ENCODE assay signal across 12 mouse cellular contexts in genomic region chr15:25767777-25768176, GRCm38 (mm10).
DNase-seq lines count a peak whose midpoint lies in the region; ATAC-seq lines count a peak whose summit lies in the region.
"Had no signal": no experiment of that assay in that cellular context is flagged by ENCODE, and none has a peak within 500 bp of the region (broad histone marks: within the 10 kb centered on the region; RNA-seq: fewer than 3 reads in every experiment).

No protein-coding gene starts in this region.

- no peaks in the 10 kb centered on the region for H3K27me3 ChIP-seq in hindbrain, embryonic 15.5 days
- no peaks in the 10 kb centered on the region for H3K27me3 ChIP-seq in hindbrain, embryonic 16.5 days (replicated peaks; ENCODE audit: control insufficient read depth, insufficient read depth, low read length)
- no peaks in the 10 kb centered on the region for H3K27me3 ChIP-seq in forebrain, embryonic 15.5 days
- no peaks in the 10 kb centered on the region for H3K27me3 ChIP-seq in lung, embryonic 16.5 days (ENCODE audit: control insufficient read depth, insufficient read depth, low read depth, low read length)

- H3K4me3 ChIP-seq in hindbrain, embryonic 15.5 days, result no peak overlapping the region
- no peak overlapping the region for H3K4me3 ChIP-seq in hindbrain, embryonic 16.5 days (ENCODE audit: low read length)
- H3K4me3 ChIP-seq in forebrain, embryonic 15.5 days, result no peak overlapping the region
- H3K4me3 ChIP-seq in lung, embryonic 16.5 days (ENCODE audit: low read length), result no peak overlapping the region

- peak; percentile 75 for DNase-seq in NIH3T3 (ENCODE audit: low read depth)
- DNase-seq in cerebellum, postnatal 14 days, result no peak
- DNase-seq in cerebellum, adult 18-20 months, result no peak
- DNase-seq in right cerebral cortex, postnatal 36 days (ENCODE audit: low spot score in 2 of 2), result no peak
- DNase-seq: cerebellum, adult 8-10 months; gastrocnemius, postnatal 25 days; thymus, postnatal 36 days had no signal

- peak overlapping the region; percentile 32 for H3K27ac ChIP-seq in hindbrain, embryonic 15.5 days (replicated peaks)
- no peak overlapping the region for H3K27ac ChIP-seq in hindbrain, embryonic 16.5 days (ENCODE audit: low read depth, low read length)
- peak overlapping the region; percentile 38; the same call in 1 of the 2 replicates for H3K27ac ChIP-seq in forebrain, embryonic 15.5 days (replicated peaks)
- peak overlapping the region; percentile 91 for H3K27ac ChIP-seq in lung, embryonic 16.5 days (ENCODE audit: low read length)

- no peaks in the 10 kb centered on the region for H3K36me3 ChIP-seq in hindbrain, embryonic 15.5 days
- H3K36me3 ChIP-seq in hindbrain, embryonic 16.5 days (ENCODE audit: control insufficient read depth, insufficient read depth, low read length), result no peaks in the 10 kb centered on the region
- H3K36me3 ChIP-seq in forebrain, embryonic 15.5 days, result no peaks in the 10 kb centered on the region
- peaks cover 3% of the 10 kb centered on the region; the same call in 1 of the 2 replicates for H3K36me3 ChIP-seq in lung, embryonic 16.5 days (ENCODE audit: control insufficient read depth, insufficient read depth, low read length)

- ATAC-seq in hindbrain, embryonic 15.5 days (ENCODE audit: low FRiP score, low read depth), result no peak
- no peak for ATAC-seq in hindbrain, embryonic 16.5 days
- ATAC-seq in forebrain, embryonic 15.5 days (replicated peaks), result no peak
- peak; percentile 85 for ATAC-seq in lung, embryonic 16.5 days (ENCODE audit: low read depth)

- H3K4me2 ChIP-seq in hindbrain, embryonic 15.5 days, result no peak overlapping the region
- no peak overlapping the region for H3K4me2 ChIP-seq in hindbrain, embryonic 16.5 days (ENCODE audit: low read length)
- no peak overlapping the region for H3K4me2 ChIP-seq in forebrain, embryonic 15.5 days (replicated peaks)
- H3K4me2 ChIP-seq in lung, embryonic 16.5 days (ENCODE audit: low read depth, low read length), result peak overlapping the region; percentile 9; the same call in 1 of the 2 replicates
- H3K4me2 ChIP-seq: liver, embryonic 11.5 days had no signal

- no peaks in the 10 kb centered on the region for H3K9me3 ChIP-seq in hindbrain, embryonic 15.5 days
- H3K9me3 ChIP-seq in hindbrain, embryonic 16.5 days (ENCODE audit: control insufficient read depth, low read length), result no peaks in the 10 kb centered on the region
- no peaks in the 10 kb centered on the region for H3K9me3 ChIP-seq in forebrain, embryonic 15.5 days
- H3K9me3 ChIP-seq in lung, embryonic 16.5 days (ENCODE audit: control insufficient read depth, low read length), result no peaks in the 10 kb centered on the region

- peaks cover 29% of the 10 kb centered on the region for H3K4me1 ChIP-seq in hindbrain, embryonic 15.5 days (replicated peaks)
- peaks cover 21% of the 10 kb centered on the region for H3K4me1 ChIP-seq in hindbrain, embryonic 16.5 days (ENCODE audit: control insufficient read depth, insufficient read depth, low read depth, low read length)
- H3K4me1 ChIP-seq in forebrain, embryonic 15.5 days, result peaks cover 38% of the 10 kb centered on the region
- peaks cover 47% of the 10 kb centered on the region for H3K4me1 ChIP-seq in lung, embryonic 16.5 days (replicated peaks; ENCODE audit: control insufficient read depth, insufficient read depth, low read length)

- 67% methylated on average over 6 of the region's 6 CpGs for WGBS in hindbrain, embryonic 15.5 days
- WGBS in hindbrain, embryonic 16.5 days, result 71% methylated on average over 6 of the region's 6 CpGs
- 56% methylated on average over 6 of the region's 6 CpGs for WGBS in forebrain, embryonic 15.5 days
- 12% methylated on average over 6 of the region's 6 CpGs for WGBS in lung, embryonic 16.5 days

- no peak overlapping the region for H3K9ac ChIP-seq in hindbrain, embryonic 15.5 days
- H3K9ac ChIP-seq in hindbrain, embryonic 16.5 days (ENCODE audit: low read depth, low read length), result no peak overlapping the region
- H3K9ac ChIP-seq in forebrain, embryonic 15.5 days (replicated peaks), result no peak overlapping the region
- H3K9ac ChIP-seq in lung, embryonic 16.5 days (ENCODE audit: low read length), result peak overlapping the region; percentile 32; the same call in 1 of the 2 replicates
